Mouse (Mus musculus) brown adipose tissue, adult 24 weeks (tissue): ENCODE measurements around the gene Cd209a. TPM values are rescaled to one million over a fixed set of nuclear protein-coding genes. Genes with fewer than 3 reads are reported as not detected.

ENCODE experiments used
- polyA plus RNA-seq: library from polyadenylated mRNA; stranded (reverse); fragments of >200 nt; gene quantifications from 2 replicates; pipeline ENCODE4 v1.2.4, GENCODE M21; 2012; ENCODE audit not compliant: missing spikeins, insufficient read depth, insufficient read length

Gene Cd209a
- polyA plus RNA-seq, 1 experiment, result 10.3 TPM

Other genes starting within 250 kb of the Cd209a start
- 31.7 and 41.0 TPM in 2 replicates for gene Mcoln1, start 248.5 kb downstream of the Cd209a start, polyA plus RNA-seq
- 11.3 and 12.3 TPM in 2 replicates for gene Pnpla6, start 233.6 kb downstream of the Cd209a start, polyA plus RNA-seq
- 3.7 and 6.5 TPM in 2 replicates for gene C330021F23Rik, start 181.0 kb downstream of the Cd209a start, polyA plus RNA-seq
- 11.3 and 14.4 TPM in 2 replicates for gene Camsap3, start 161.7 kb downstream of the Cd209a start, polyA plus RNA-seq
- gene Xab2, start 127.7 kb downstream of the Cd209a start, polyA plus RNA-seq, result 11.9 and 12.2 TPM in 2 replicates
- 387 and 399 TPM in 2 replicates for gene Pet100, start 127.4 kb downstream of the Cd209a start, polyA plus RNA-seq
- gene Pcp2, start 123.4 kb downstream of the Cd209a start, polyA plus RNA-seq, result not detected in 2 replicates
- gene Stxbp2, start 118.0 kb downstream of the Cd209a start, polyA plus RNA-seq, result 45.5 and 96.4 TPM in 2 replicates
- gene Retn, start 93.2 kb downstream of the Cd209a start, polyA plus RNA-seq, result 212 and 269 TPM in 2 replicates
- not detected in 2 replicates for gene Mcemp1, start 83.2 kb downstream of the Cd209a start, polyA plus RNA-seq
- 210 and 321 TPM in 2 replicates for gene Fcor, start 76.6 kb downstream of the Cd209a start, polyA plus RNA-seq
- gene Trappc5, start 72.7 kb downstream of the Cd209a start, polyA plus RNA-seq, result 13.6 and 22.3 TPM in 2 replicates
- 0.83 TPM in 1 of 2 replicates, not detected in the other for gene Fcer2a, start 54.8 kb downstream of the Cd209a start, polyA plus RNA-seq
- not detected in 2 replicates for gene Clec4g, start 28.3 kb downstream of the Cd209a start, polyA plus RNA-seq
- not detected in 2 replicates for gene Cd209e, start 105.3 kb upstream of the Cd209a start, polyA plus RNA-seq
- 4.2 and 11.0 TPM in 2 replicates for gene Cd209d, start 129.6 kb upstream of the Cd209a start, polyA plus RNA-seq
- gene Cd209b, start 177.9 kb upstream of the Cd209a start, polyA plus RNA-seq, result 1.4 and 3.5 TPM in 2 replicates
- 1.0 TPM in 1 of 2 replicates, not detected in the other for gene Cd209c, start 205.8 kb upstream of the Cd209a start, polyA plus RNA-seq